Mouse (Mus musculus) lung, postnatal 0 days (tissue): ENCODE data around the gene Fkbp7.

Source experiments
- CTCF ChIP-seq: IDR thresholded peaks from 2 replicates; pipeline ENCODE4 v1.5.1; 2016; ENCODE audit warnings: antibody characterized with exemption, mild to moderate bottlenecking
- EP300 ChIP-seq: IDR thresholded peaks from 2 replicates; pipeline ENCODE4 v1.6.1; 2016; ENCODE audit warnings: antibody characterized with exemption, mild to moderate bottlenecking, control low read depth

- no peak for TF ChIP-seq EP300
- TF ChIP-seq CTCF: no peak
These were observed 2.5 kb upstream of the Fkbp7 start for GRCm38 (mm10) chr2:76675451-76675850.
